Mouse (Mus musculus): Measurements from ENCODE around the gene Mtmr12. TPM values are rescaled to one million over a fixed set of nuclear protein-coding genes. Genes with fewer than 3 reads are reported as not detected.

Mtmr12 gene
- polyA plus RNA-seq, 1 experiment = 32.0 TPM

GRCm38 (mm10) chr15:12225062-12225461, 20.2 kb downstream of the Mtmr12 start:
- TF ChIP-seq EP300 (IDR thresholded peaks at IDR 0.05; ENCODE audit: insufficient read depth, low read depth, low read length) = no peak
- TF ChIP-seq CTCF (IDR thresholded peaks at IDR 0.05; ENCODE audit: low read depth, low read length) = no peak
- no peak for TF ChIP-seq POLR2A (IDR thresholded peaks at IDR 0.05; ENCODE audit: insufficient read depth, low read length)
- Histone ChIP-seq H3K27ac (ENCODE audit: insufficient read depth, low read length) (no peak overlapping the region), H3K4me1 (ENCODE audit: control insufficient read depth, insufficient read depth, low read length) (no peaks in the 10 kb centered on the region)

GRCm38 (mm10) chr15:12226908-12227307, 22.1 kb downstream of the Mtmr12 start:
- TF ChIP-seq CTCF (IDR thresholded peaks at IDR 0.05; ENCODE audit: low read depth, low read length) = no peak
- TF ChIP-seq EP300 (IDR thresholded peaks at IDR 0.05; ENCODE audit: insufficient read depth, low read depth, low read length) = no peak
- no peak for TF ChIP-seq POLR2A (IDR thresholded peaks at IDR 0.05; ENCODE audit: insufficient read depth, low read length)
- H3K9me3 ChIP-seq (replicated peaks; ENCODE audit: control insufficient read depth, insufficient read depth, low read length, poor library complexity, severe bottlenecking) = no peaks in the 10 kb centered on the region
- no peaks in the 10 kb centered on the region for H3K27me3 ChIP-seq (ENCODE audit: control insufficient read depth, insufficient read depth, low read length, poor library complexity, severe bottlenecking)
- H3K9ac ChIP-seq (ENCODE audit: low read depth, poor library complexity, severe bottlenecking) = no peak overlapping the region
- no peak overlapping the region for H3K27ac ChIP-seq (ENCODE audit: insufficient read depth, low read length)
- H3K36me3 ChIP-seq (ENCODE audit: control insufficient read depth, insufficient read depth, low read length, poor library complexity, severe bottlenecking) = no peaks in the 10 kb centered on the region
- no peak overlapping the region for H3K4me3 ChIP-seq (ENCODE audit: low read depth, low read length)
- H3K4me1 ChIP-seq (ENCODE audit: control insufficient read depth, insufficient read depth, low read length) = peaks cover 2% of the 10 kb centered on the region

More at GRCm38 (mm10) chr15:12225062-12225461, 20.2 kb downstream of the Mtmr12 start:
- H3K27me3 ChIP-seq (ENCODE audit: control insufficient read depth, insufficient read depth, low read length, poor library complexity, severe bottlenecking) = no peaks in the 10 kb centered on the region
- H3K4me3 ChIP-seq (ENCODE audit: low read depth, low read length) = no peak overlapping the region
- no peaks in the 10 kb centered on the region for H3K9me3 ChIP-seq (replicated peaks; ENCODE audit: control insufficient read depth, insufficient read depth, low read length, poor library complexity, severe bottlenecking)
- no peak overlapping the region for H3K9ac ChIP-seq (ENCODE audit: low read depth, poor library complexity, severe bottlenecking)
- H3K36me3 ChIP-seq (ENCODE audit: control insufficient read depth, insufficient read depth, low read length, poor library complexity, severe bottlenecking) = no peaks in the 10 kb centered on the region

GRCm38 (mm10) chr15:12227355-12227754, 22.5 kb downstream of the Mtmr12 start:
- H3K9ac ChIP-seq (ENCODE audit: low read depth, poor library complexity, severe bottlenecking) = no peak overlapping the region
- H3K4me3 ChIP-seq (ENCODE audit: low read depth, low read length) = no peak overlapping the region
- H3K9me3 ChIP-seq (replicated peaks; ENCODE audit: control insufficient read depth, insufficient read depth, low read length, poor library complexity, severe bottlenecking) = no peaks in the 10 kb centered on the region
- no peak overlapping the region for H3K27ac ChIP-seq (ENCODE audit: insufficient read depth, low read length)
- H3K36me3 ChIP-seq (ENCODE audit: control insufficient read depth, insufficient read depth, low read length, poor library complexity, severe bottlenecking) = no peaks in the 10 kb centered on the region
- TF ChIP-seq CTCF (IDR thresholded peaks at IDR 0.05; ENCODE audit: low read depth, low read length) = no peak
- TF ChIP-seq EP300 (IDR thresholded peaks at IDR 0.05; ENCODE audit: insufficient read depth, low read depth, low read length) = no peak
- TF ChIP-seq POLR2A (IDR thresholded peaks at IDR 0.05; ENCODE audit: insufficient read depth, low read length) = no peak
- H3K4me1 ChIP-seq (ENCODE audit: control insufficient read depth, insufficient read depth, low read length) = peaks cover 2% of the 10 kb centered on the region
- H3K27me3 ChIP-seq (ENCODE audit: control insufficient read depth, insufficient read depth, low read length, poor library complexity, severe bottlenecking) = no peaks in the 10 kb centered on the region

GRCm38 (mm10) chr15:12229603-12230242, 24.9 kb downstream of the Mtmr12 start:
- no peak overlapping the region for H3K9ac ChIP-seq (ENCODE audit: low read depth, poor library complexity, severe bottlenecking)
- H3K4me3 ChIP-seq (ENCODE audit: low read depth, low read length) = no peak overlapping the region
- no peak for TF ChIP-seq POLR2A (IDR thresholded peaks at IDR 0.05; ENCODE audit: insufficient read depth, low read length)
- no peak for TF ChIP-seq CTCF (IDR thresholded peaks at IDR 0.05; ENCODE audit: low read depth, low read length)
- no peak for TF ChIP-seq EP300 (IDR thresholded peaks at IDR 0.05; ENCODE audit: insufficient read depth, low read depth, low read length)
- H3K27ac ChIP-seq (ENCODE audit: insufficient read depth, low read length) = no peak overlapping the region
- H3K27me3 ChIP-seq (ENCODE audit: control insufficient read depth, insufficient read depth, low read length, poor library complexity, severe bottlenecking) = no peaks in the 10 kb centered on the region
- H3K36me3 ChIP-seq (ENCODE audit: control insufficient read depth, insufficient read depth, low read length, poor library complexity, severe bottlenecking) = no peaks in the 10 kb centered on the region
- peaks cover 2% of the 10 kb centered on the region for H3K4me1 ChIP-seq (ENCODE audit: control insufficient read depth, insufficient read depth, low read length)
- no peaks in the 10 kb centered on the region for H3K9me3 ChIP-seq (replicated peaks; ENCODE audit: control insufficient read depth, insufficient read depth, low read length, poor library complexity, severe bottlenecking)

GRCm38 (mm10) chr15:12230243-12230935, 25.6 kb downstream of the Mtmr12 start:
- no peak overlapping the region for H3K27ac ChIP-seq (ENCODE audit: insufficient read depth, low read length)
- no peaks in the 10 kb centered on the region for H3K36me3 ChIP-seq (ENCODE audit: control insufficient read depth, insufficient read depth, low read length, poor library complexity, severe bottlenecking)
- no peak overlapping the region for H3K9ac ChIP-seq (ENCODE audit: low read depth, poor library complexity, severe bottlenecking)
- no peaks in the 10 kb centered on the region for H3K27me3 ChIP-seq (ENCODE audit: control insufficient read depth, insufficient read depth, low read length, poor library complexity, severe bottlenecking)
- no peaks in the 10 kb centered on the region for H3K9me3 ChIP-seq (replicated peaks; ENCODE audit: control insufficient read depth, insufficient read depth, low read length, poor library complexity, severe bottlenecking)
- H3K4me1 ChIP-seq (ENCODE audit: control insufficient read depth, insufficient read depth, low read length) = peaks cover 2% of the 10 kb centered on the region
- no peak overlapping the region for H3K4me3 ChIP-seq (ENCODE audit: low read depth, low read length)
- TF ChIP-seq CTCF (IDR thresholded peaks at IDR 0.05; ENCODE audit: low read depth, low read length) = no peak
- TF ChIP-seq EP300 (IDR thresholded peaks at IDR 0.05; ENCODE audit: insufficient read depth, low read depth, low read length) = no peak
- TF ChIP-seq POLR2A (IDR thresholded peaks at IDR 0.05; ENCODE audit: insufficient read depth, low read length) = no peak

- no peak overlapping the region for H3K27ac ChIP-seq (ENCODE audit: insufficient read depth, low read length)
- TF ChIP-seq CTCF (IDR thresholded peaks at IDR 0.05; ENCODE audit: low read depth, low read length) (peak; percentile 41), POLR2A (IDR thresholded peaks at IDR 0.05; ENCODE audit: insufficient read depth, low read length) (no peak)
- 0 out of 2 replicates have a peak, but pooled peaks cover 4% of the 10 kb centered on the region for H3K36me3 ChIP-seq (ENCODE audit: control insufficient read depth, insufficient read depth, low read length, poor library complexity, severe bottlenecking)
- H3K9ac ChIP-seq (ENCODE audit: low read depth, poor library complexity, severe bottlenecking) = no peak overlapping the region
- H3K9me3 ChIP-seq (replicated peaks; ENCODE audit: control insufficient read depth, insufficient read depth, low read length, poor library complexity, severe bottlenecking) = no peaks in the 10 kb centered on the region
- peaks cover 2% of the 10 kb centered on the region for H3K4me1 ChIP-seq (ENCODE audit: control insufficient read depth, insufficient read depth, low read length)
- H3K4me3 ChIP-seq (ENCODE audit: low read depth, low read length) = no peak overlapping the region
- no peaks in the 10 kb centered on the region for H3K27me3 ChIP-seq (ENCODE audit: control insufficient read depth, insufficient read depth, low read length, poor library complexity, severe bottlenecking)
Measured at GRCm38 (mm10) chr15:12231462-12231861, 26.6 kb downstream of the Mtmr12 start.
